Mouse (Mus musculus) ES-E14 (cell line): ENCODE measurements around the gene Gm340.

ENCODE experiments used
- CHD2 ChIP-seq: IDR thresholded peaks from 2 replicates; pipeline ENCODE4 v1.6.1; 2014; ENCODE audit warnings: mild to moderate bottlenecking, low read depth, low read length, inconsistent platforms
- MAFK ChIP-seq: IDR thresholded peaks from 2 replicates; pipeline ENCODE4 v1.6.1; 2014; ENCODE audit warnings: mild to moderate bottlenecking, low read depth, low read length, inconsistent platforms; ENCODE audit not compliant: insufficient read depth
- ZC3H11A ChIP-seq: IDR thresholded peaks from 2 replicates; pipeline ENCODE4 v1.6.1; 2012; ENCODE audit warnings: low read depth, mild to moderate bottlenecking, inconsistent platforms, low read length, borderline replicate concordance
- ZNF384 ChIP-seq: IDR thresholded peaks from 2 replicates; pipeline ENCODE4 v1.6.1; 2012; ENCODE audit warnings: low read depth, low read length, inconsistent platforms

- no peak for TF ChIP-seq ZC3H11A
- no peak for TF ChIP-seq MAFK
- no peak for TF ChIP-seq CHD2
- TF ChIP-seq ZNF384 = no peak
Observed at GRCm38 (mm10) chr19:41556981-41557380, 25.2 kb upstream of the Gm340 start.
